Mouse (Mus musculus): Measurements from ENCODE around the gene Rps7.

GRCm38 (mm10) chr12:28603494-28603893 is 32.3 kb downstream of the Rps7 start:
- no peak for TF ChIP-seq USF1 (IDR thresholded peaks at IDR 0.05; ENCODE audit: low read depth)
- no peak for TF ChIP-seq MYOD1 (IDR thresholded peaks at IDR 0.05; ENCODE audit: control insufficient read depth, insufficient read length, low read depth)

All from C2C12 (cell line).